Mouse (Mus musculus) embryonic facial prominence, embryonic 10.5 days (tissue): ENCODE data around the gene Lmnb2. TPM values are rescaled to one million over a fixed set of nuclear protein-coding genes. Genes with fewer than 3 reads are reported as not detected.

Experiments
- DNase-seq: peaks from one replicate; pipeline ENCODE4 v3.0.0-alpha.2; 2017; ENCODE audit warnings: low spot score
- H3K27ac ChIP-seq: fragments of 300-500 bp; sonication (generic); replicated peaks from 2 replicates; pipeline ENCODE4 v1.5.1; 2016; ENCODE audit warnings: mild to moderate bottlenecking
- H3K27me3 ChIP-seq: fragments of 300-500 bp; sonication (generic); replicated peaks from 2 replicates; pipeline ENCODE4 v1.6.1; 2016; ENCODE audit warnings: low read depth, mild to moderate bottlenecking; ENCODE audit not compliant: poor library complexity, severe bottlenecking
- H3K36me3 ChIP-seq: fragments of 300-500 bp; sonication (generic); replicated peaks from 2 replicates; pipeline ENCODE4 v1.6.1; 2016; ENCODE audit warnings: mild to moderate bottlenecking, moderate library complexity
- H3K4me1 ChIP-seq: fragments of 300-500 bp; sonication (generic); 2 replicates; pipeline ENCODE4 v1.6.1; 2016
- H3K4me3 ChIP-seq: fragments of 300-500 bp; sonication (generic); 2 replicates; pipeline ENCODE4 v1.5.1; 2016; ENCODE audit warnings: mild to moderate bottlenecking, moderate library complexity
- H3K9me3 ChIP-seq: fragments of 300-500 bp; sonication (generic); 2 replicates; pipeline ENCODE4 v1.6.1; 2016; ENCODE audit warnings: mild to moderate bottlenecking
- WGBS: fragments of 180-500 bp; shearing (Covaris S2); methylation state at CpG from one replicate; pipeline ENCODE4 v1.1.7; 2016; 5-methylcytosine and 5-hydroxymethylcytosine counted together
- polyA plus RNA-seq: library from polyadenylated mRNA; unstranded; fragments of >200 nt; fragmentation: Nextera tagmentation; extraction: Ambion mirVana; gene quantifications from 2 replicates; pipeline ENCODE4 v1.2.1, GENCODE M21; 2016

Gene Lmnb2
- polyA plus RNA-seq, 1 experiment from 2014 or later: 83.1 TPM

DNA sequence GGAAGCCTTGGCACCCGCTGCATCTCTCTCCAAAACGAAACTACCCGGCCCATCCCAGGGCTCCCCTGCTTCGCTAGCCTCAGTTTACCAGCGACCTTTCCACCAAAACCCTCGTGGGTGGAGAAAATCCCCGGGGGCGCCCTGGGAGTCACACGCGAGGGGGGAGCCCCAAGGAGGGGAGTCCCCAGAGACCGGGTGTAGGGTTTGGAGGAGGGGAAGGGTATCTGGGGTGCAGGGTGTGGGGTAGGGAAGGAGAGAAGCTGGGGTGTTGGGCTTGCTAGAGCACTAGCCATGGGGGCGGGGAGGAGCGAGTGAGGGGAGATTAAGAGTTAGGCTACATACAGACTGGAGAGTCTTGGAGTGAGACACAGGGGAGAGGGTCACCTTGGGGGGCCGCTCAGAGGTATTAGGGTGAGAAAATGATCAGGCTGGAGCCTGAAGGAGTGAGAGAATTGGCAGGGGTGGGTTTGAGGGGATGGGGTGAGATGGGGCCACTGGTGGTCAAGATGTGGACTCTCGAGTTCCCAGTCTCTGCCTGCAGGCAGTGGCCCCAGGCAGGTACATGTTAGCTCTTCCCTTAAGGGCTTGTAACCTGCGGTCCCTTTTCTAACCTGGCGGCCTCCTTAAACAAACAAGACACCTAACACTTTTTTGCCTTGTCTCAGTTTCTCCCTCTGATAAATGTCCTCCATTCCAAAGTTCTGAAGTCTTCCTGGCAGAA is 14.8 kb upstream of the Lmnb2 start:
- H3K9me3 ChIP-seq: no peaks in the 10 kb centered on the region
- peak overlapping the region; percentile 64 for H3K4me3 ChIP-seq
- DNase-seq: peak; percentile 41
- H3K4me1 ChIP-seq: peaks cover 90% of the 10 kb centered on the region
- H3K27me3 ChIP-seq: peaks cover 79% of the 10 kb centered on the region
- WGBS: 1% methylated on average over 17 of the region's 17 CpGs
- H3K36me3 ChIP-seq: no peaks in the 10 kb centered on the region
- H3K27ac ChIP-seq: 0 out of 2 replicates have a peak overlapping the region, but pooled peaks have one; percentile 45

- H3K9me3 ChIP-seq: no peaks in the 10 kb centered on the region
- peak; percentile 59 for DNase-seq
- H3K4me3 ChIP-seq: peak overlapping the region; percentile 64
- 0 out of 2 replicates have a peak overlapping the region, but pooled peaks have one; percentile 45 for H3K27ac ChIP-seq
- H3K36me3 ChIP-seq: no peaks in the 10 kb centered on the region
- under 1% methylated on average over 20 of the region's 20 CpGs for WGBS
- H3K4me1 ChIP-seq: peaks cover 86% of the 10 kb centered on the region
- H3K27me3 ChIP-seq: peaks cover 72% of the 10 kb centered on the region
Measured at GRCm38 (mm10) chr10:80932206-80932605, 14.2 kb upstream of the Lmnb2 start.

DNA sequence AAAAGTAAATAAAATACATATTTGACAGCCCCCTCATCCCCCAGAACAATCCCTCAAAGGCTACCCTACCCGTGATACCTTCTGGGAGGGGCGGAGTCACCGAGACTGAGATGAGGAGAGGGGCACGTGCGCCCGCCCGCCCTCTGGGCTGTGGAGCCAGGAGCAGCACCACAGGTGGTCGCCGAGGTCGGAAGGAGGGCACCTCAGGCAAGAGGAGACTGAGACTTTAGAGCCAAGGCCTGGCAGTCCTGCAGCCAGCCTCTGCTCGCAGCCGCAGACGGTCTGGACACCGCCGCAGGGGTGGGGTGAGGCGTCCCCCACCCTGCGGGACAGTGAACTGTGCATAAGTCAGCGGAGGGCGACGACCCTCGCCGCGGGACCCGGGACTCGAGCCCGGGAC is 13.7 kb upstream of the Lmnb2 start:
- Histone ChIP-seq H3K27me3 (peaks cover 67% of the 10 kb centered on the region), H3K4me3 (peak overlapping the region; percentile 64), H3K9me3 (no peaks in the 10 kb centered on the region), H3K4me1 (peaks cover 86% of the 10 kb centered on the region), H3K36me3 (no peaks in the 10 kb centered on the region), H3K27ac (no peak overlapping the region)
- WGBS: under 1% methylated on average over 26 of the region's 26 CpGs
- DNase-seq: peak; percentile 58

DNA sequence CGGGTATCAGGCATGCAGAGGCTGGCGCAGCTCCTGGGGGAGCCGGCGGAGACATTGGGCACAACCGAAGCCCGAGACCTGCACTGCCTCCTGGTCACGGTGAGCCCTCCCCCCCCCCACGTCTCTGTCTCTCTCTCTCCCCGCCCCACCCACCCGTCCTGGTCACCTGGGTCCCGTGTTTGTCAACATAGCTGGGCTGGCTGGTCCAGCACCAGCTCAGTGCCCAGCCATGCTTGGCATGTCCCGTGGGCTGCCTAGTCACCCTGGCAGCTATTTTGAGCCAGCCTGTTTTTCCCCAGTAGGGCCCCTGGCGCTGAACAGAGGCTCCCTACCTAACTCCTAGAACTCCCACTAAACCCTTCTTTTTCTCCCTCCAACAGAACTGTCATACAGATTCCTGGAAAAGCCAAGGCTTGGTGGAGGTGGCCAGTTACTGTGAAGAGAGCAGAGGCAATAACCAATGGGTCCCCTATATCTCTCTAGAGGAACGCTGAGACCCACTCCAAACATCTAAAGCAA is 13.2 kb upstream of the Lmnb2 start:
- peaks cover 62% of the 10 kb centered on the region for H3K27me3 ChIP-seq
- H3K27ac ChIP-seq: no peak overlapping the region
- WGBS: 6% methylated on average over 14 of the region's 14 CpGs
- DNase-seq: peak; percentile 37
- H3K36me3 ChIP-seq: no peaks in the 10 kb centered on the region
- no peaks in the 10 kb centered on the region for H3K9me3 ChIP-seq
- H3K4me3 ChIP-seq: peak overlapping the region; percentile 64
- peaks cover 86% of the 10 kb centered on the region for H3K4me1 ChIP-seq

GRCm38 (mm10) chr10:80930361-80931152 is 12.5 kb upstream of the Lmnb2 start:
- no peaks in the 10 kb centered on the region for H3K36me3 ChIP-seq
- peaks cover 83% of the 10 kb centered on the region for H3K4me1 ChIP-seq
- H3K4me3 ChIP-seq: peak overlapping the region; percentile 64
- H3K9me3 ChIP-seq: no peaks in the 10 kb centered on the region
- H3K27me3 ChIP-seq: peaks cover 56% of the 10 kb centered on the region
- WGBS: under 1% methylated on average over 45 of the region's 45 CpGs
- peak; percentile 46 for DNase-seq
- peak overlapping the region; percentile 52 for H3K27ac ChIP-seq

GRCm38 (mm10) chr10:80929299-80930226 is 11.5 kb upstream of the Lmnb2 start, which contains the start of gene Gadd45b:
Gene Gadd45b, plus strand, starts transcription at chr10:80930073.
- H3K9me3 ChIP-seq: no peaks in the 10 kb centered on the region
- WGBS: under 1% methylated on average over 56 of the region's 56 CpGs
- no peaks in the 10 kb centered on the region for H3K36me3 ChIP-seq
- peak within 1 kb of the TSS; percentile 78 for H3K27ac ChIP-seq
- H3K27me3 ChIP-seq: peaks cover 46% of the 10 kb centered on the region
- peak; percentile 99 for DNase-seq
- H3K4me1 ChIP-seq: peaks cover 75% of the 10 kb centered on the region
- H3K4me3 ChIP-seq: peak within 1 kb of the TSS; percentile 64

- Histone ChIP-seq H3K36me3 (no peaks in the 10 kb centered on the region), H3K27ac (peak overlapping the region; percentile 78), H3K9me3 (no peaks in the 10 kb centered on the region), H3K4me1 (peaks cover 67% of the 10 kb centered on the region), H3K4me3 (peak overlapping the region; percentile 64), H3K27me3 (peaks cover 38% of the 10 kb centered on the region)
- under 1% methylated on average over 48 of the region's 48 CpGs for WGBS
- DNase-seq: peak; percentile 92
Measured at GRCm38 (mm10) chr10:80928586-80929298, 10.7 kb upstream of the Lmnb2 start.

DNA sequence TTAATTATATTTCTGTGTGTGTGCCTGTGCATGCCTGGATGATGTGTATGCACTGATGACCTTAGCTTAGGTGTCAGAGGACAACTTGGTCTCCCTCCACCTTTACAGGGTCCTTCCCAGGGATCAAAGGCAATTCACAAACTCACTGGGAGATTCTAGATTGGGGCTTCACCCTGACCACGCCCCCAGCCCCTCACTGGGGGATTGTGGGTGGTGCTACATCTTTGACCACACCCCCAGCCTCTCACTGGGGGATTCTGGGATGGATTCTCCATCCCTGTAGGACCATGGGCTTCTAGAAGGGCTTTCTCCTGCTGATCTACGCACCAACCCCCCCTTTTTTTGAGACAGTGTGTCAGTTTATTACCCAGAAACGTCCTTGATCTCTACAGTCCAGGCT is 7.4 kb upstream of the Lmnb2 start:
- H3K27me3 ChIP-seq: peaks cover 17% of the 10 kb centered on the region
- DNase-seq: no peak
- no peaks in the 10 kb centered on the region for H3K9me3 ChIP-seq
- H3K27ac ChIP-seq: no peak overlapping the region
- H3K4me1 ChIP-seq: peaks cover 43% of the 10 kb centered on the region
- WGBS: 51% methylated on average over 3 of the region's 3 CpGs
- H3K4me3 ChIP-seq: no peak overlapping the region
- no peaks in the 10 kb centered on the region for H3K36me3 ChIP-seq

- peak overlapping the region; percentile 53 for H3K4me3 ChIP-seq
- 0 out of 2 replicates have a peak, but pooled peaks cover 12% of the 10 kb centered on the region for H3K27me3 ChIP-seq
- H3K27ac ChIP-seq: peak overlapping the region; percentile 75
- WGBS: 3% methylated on average over 16 of the region's 16 CpGs
- H3K9me3 ChIP-seq: no peaks in the 10 kb centered on the region
- peak; percentile 53 for DNase-seq
- no peaks in the 10 kb centered on the region for H3K36me3 ChIP-seq
- H3K4me1 ChIP-seq: peaks cover 36% of the 10 kb centered on the region
Measured at GRCm38 (mm10) chr10:80921923-80922322, 3.9 kb upstream of the Lmnb2 start.

DNA sequence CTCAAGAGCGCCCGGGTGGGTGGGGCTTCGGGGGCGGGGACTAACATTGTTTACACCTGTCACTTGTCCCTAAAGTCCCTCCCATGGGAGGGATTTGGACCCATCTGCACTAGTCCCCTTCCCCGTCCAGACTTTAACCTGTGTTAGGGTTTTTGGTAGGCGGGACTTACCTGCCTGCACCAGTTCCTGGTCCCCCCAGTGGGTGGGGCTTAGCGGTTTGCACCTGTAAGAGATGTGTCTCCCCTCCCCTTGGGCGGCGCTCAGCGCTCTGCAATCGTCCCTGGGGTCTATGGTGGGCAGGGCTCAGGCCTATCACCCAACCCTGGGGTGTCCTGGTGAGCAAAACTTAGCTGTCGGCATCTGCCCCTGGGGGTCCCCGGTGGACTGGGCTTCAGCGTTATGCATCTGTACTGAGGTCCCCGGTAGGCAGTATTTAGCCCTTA is 688 bp downstream of the Lmnb2 start:
- peak; percentile 49 for DNase-seq
- under 1% methylated on average over 15 of the region's 15 CpGs for WGBS
- peak overlapping the region; percentile 99 for H3K4me3 ChIP-seq

DNA sequence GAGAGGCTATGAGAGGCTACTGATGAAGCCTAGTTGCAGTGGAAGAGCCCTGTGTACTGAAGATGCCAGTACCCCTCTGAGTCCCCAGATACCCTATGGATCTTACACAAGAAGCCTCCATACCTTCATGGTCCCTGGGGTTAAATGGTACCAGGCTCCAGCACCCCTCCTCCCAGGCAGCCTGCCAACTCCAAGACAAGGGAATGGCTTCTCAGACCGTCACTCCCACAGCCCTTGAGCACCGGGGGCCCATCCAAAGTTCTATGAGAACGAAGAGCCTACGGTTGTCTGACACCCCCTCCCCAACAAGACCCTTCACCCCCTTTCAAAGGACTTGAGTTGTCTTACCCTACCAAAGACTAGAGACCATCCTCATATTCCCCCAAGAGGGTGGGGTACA is 2.3 kb downstream of the Lmnb2 start:
- H3K36me3 ChIP-seq: peaks cover 57% of the 10 kb centered on the region
- peaks cover 37% of the 10 kb centered on the region for H3K4me1 ChIP-seq

More for the DNA sequence above, 688 bp downstream of the Lmnb2 start:
- peak overlapping the region; percentile 94 for H3K27ac ChIP-seq
- peaks cover 41% of the 10 kb centered on the region for H3K36me3 ChIP-seq
- H3K9me3 ChIP-seq: no peaks in the 10 kb centered on the region
- 0 out of 2 replicates have a peak, but pooled peaks cover 7% of the 10 kb centered on the region for H3K27me3 ChIP-seq
- H3K4me1 ChIP-seq: peaks cover 46% of the 10 kb centered on the region

More for the DNA sequence above, 2.3 kb downstream of the Lmnb2 start:
- no peaks in the 10 kb centered on the region for H3K9me3 ChIP-seq
- peak overlapping the region; percentile 99; the same call in 1 of the 2 replicates for H3K4me3 ChIP-seq
- 92% methylated on average over 4 of the region's 4 CpGs for WGBS
- no peaks in the 10 kb centered on the region for H3K27me3 ChIP-seq
- H3K27ac ChIP-seq: no peak overlapping the region
- DNase-seq: no peak
